Mouse (Mus musculus) MEL (cell line): ENCODE measurements around the gene Abhd17b.

Experiments
- CTCF ChIP-seq, 3 experiments: IDR thresholded peaks in 2 of 3; conservative IDR thresholded peaks in 1 of 3; 2 replicates each; pipeline ENCODE4 v1.5.1; 2011 to 2012; ENCODE audit warnings: low read length in 3 of 3, low read depth in 2 of 3, mild to moderate bottlenecking in 2 of 3, improper control_type of control experiment in 1 of 3, inconsistent platforms in 1 of 3, mixed read lengths in 1 of 3, moderate library complexity in 1 of 3; ENCODE audit not compliant: control insufficient read depth in 1 of 3, insufficient read depth in 1 of 3, poor library complexity in 1 of 3, severe bottlenecking in 1 of 3
- GATA1 ChIP-seq: IDR thresholded peaks from 2 replicates; pipeline ENCODE4 v1.6.1; 2011; ENCODE audit warnings: low read depth, low read length, improper control_type of control experiment
- MXI1 ChIP-seq: IDR thresholded peaks from 2 replicates; pipeline ENCODE4 v1.6.1; 2011; ENCODE audit warnings: mild to moderate bottlenecking, low read depth, low read length, improper control_type of control experiment
- POLR2A ChIP-seq, 2 experiments: IDR thresholded peaks; 2 replicates each; pipeline ENCODE4 v1.6.1; 2011 to 2012; ENCODE audit warnings: low read length in 2 of 2, mild to moderate bottlenecking in 2 of 2, control low read depth in 1 of 2, improper control_type of control experiment in 1 of 2, low read depth in 1 of 2, moderate library complexity in 1 of 2; ENCODE audit not compliant: control insufficient read depth in 1 of 2, insufficient read depth in 1 of 2, poor library complexity in 1 of 2
- UBTF ChIP-seq: IDR thresholded peaks from 2 replicates; pipeline ENCODE4 v1.6.1; 2012; ENCODE audit warnings: low read depth, mild to moderate bottlenecking, inconsistent platforms, low read length, improper control_type of control experiment, moderate library complexity, borderline replicate concordance; ENCODE audit not compliant: insufficient read depth
- ZC3H11A ChIP-seq: IDR thresholded peaks from 2 replicates; pipeline ENCODE4 v1.6.1; 2012; ENCODE audit warnings: low read depth, mild to moderate bottlenecking, inconsistent platforms, low read length, improper control_type of control experiment
- ZKSCAN1 ChIP-seq: IDR thresholded peaks from 2 replicates; pipeline ENCODE4 v1.6.1; 2012; ENCODE audit warnings: low read depth, mild to moderate bottlenecking, inconsistent platforms, low read length, improper control_type of control experiment, moderate library complexity
- ZMIZ1 ChIP-seq: IDR thresholded peaks from 2 replicates; pipeline ENCODE4 v1.6.1; 2012; ENCODE audit warnings: low read depth, mild to moderate bottlenecking, inconsistent platforms, low read length, improper control_type of control experiment, moderate library complexity

DNA sequence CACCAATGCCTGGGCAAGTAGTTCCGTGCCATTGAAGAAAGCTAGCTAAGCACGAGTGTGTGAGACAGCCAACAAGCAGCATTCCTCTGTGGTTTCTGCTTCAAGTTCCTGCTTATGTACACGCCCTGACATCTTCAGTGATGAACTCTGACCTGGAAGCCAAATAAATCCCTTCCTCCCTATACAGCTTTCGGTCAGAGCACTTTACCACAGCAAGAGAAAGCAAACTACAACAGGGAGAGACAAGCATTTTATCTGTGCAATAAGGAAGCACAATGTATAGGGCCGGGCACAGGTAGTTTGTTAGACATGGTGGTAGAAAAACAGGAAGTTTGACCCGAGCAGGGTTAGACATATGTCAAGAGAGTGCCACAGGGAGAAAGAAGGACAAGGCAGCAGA is 6.8 kb upstream of the Abhd17b start:
- no peak for TF ChIP-seq MXI1
- TF ChIP-seq UBTF = no peak
- no peak for TF ChIP-seq ZKSCAN1
- no peak for TF ChIP-seq CTCF (IDR thresholded peaks at IDR 0.05 in 2 of 3, conservative IDR thresholded peaks at IDR 0.05 in 1 of 3; ENCODE audit: control insufficient read depth in 1 of 3, insufficient read depth in 1 of 3, low read depth in 2 of 3, low read length in 3 of 3, poor library complexity in 1 of 3, severe bottlenecking in 1 of 3)
- no peak for TF ChIP-seq GATA1
- TF ChIP-seq ZC3H11A = no peak
- TF ChIP-seq ZMIZ1 = no peak
- TF ChIP-seq POLR2A (IDR thresholded peaks at IDR 0.05; ENCODE audit: control insufficient read depth in 1 of 2, insufficient read depth in 1 of 2, low read depth in 1 of 2, low read length in 2 of 2, poor library complexity in 1 of 2) = no peak
